Mouse (Mus musculus) C2C12 (cell line): ENCODE results near the gene Try10.
"Not testable (repeated sequence)": the region's sequence is repeated elsewhere in the genome, so short reads cannot be mapped to it uniquely, and the experiment has no call there.

Experiments used
- CTCF ChIP-seq: IDR thresholded peaks from one replicate; pipeline ENCODE4 v1.5.1; 2011; ENCODE audit not compliant: control insufficient read depth, insufficient read depth, insufficient read length
- MAX ChIP-seq: IDR thresholded peaks from one replicate; pipeline ENCODE4 v1.6.1; 2011; ENCODE audit warnings: mild to moderate bottlenecking, control low read depth
- MYOD1 ChIP-seq: IDR thresholded peaks from one replicate; pipeline ENCODE4 v1.6.1; 2011; ENCODE audit warnings: low read depth; ENCODE audit not compliant: control insufficient read depth, insufficient read length
- MYOG ChIP-seq: IDR thresholded peaks from one replicate; pipeline ENCODE4 v1.6.1; 2011; ENCODE audit not compliant: control insufficient read depth, insufficient read length; ENCODE audit errors: extremely low read depth

DNA sequence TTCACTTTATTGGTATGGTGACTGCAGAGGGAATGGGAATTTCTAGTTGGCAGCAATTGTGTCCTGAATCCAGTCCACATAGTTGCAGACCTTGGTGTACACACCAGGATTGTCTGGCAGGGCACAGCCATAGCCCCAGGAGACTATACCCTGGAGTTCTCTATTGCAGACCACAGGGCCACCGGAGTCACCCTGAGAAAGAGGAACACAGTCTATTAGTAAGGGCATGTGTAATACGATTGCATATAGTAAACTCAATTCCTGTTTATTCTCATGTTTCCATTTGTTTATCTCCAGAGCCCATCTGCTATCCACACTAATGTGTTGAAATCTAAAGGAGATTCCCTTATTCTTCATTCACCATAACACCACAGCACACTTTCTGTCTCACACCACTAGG lies 19.9 kb downstream of the Try10 start:
- TF ChIP-seq MAX, CTCF, MYOG, MYOD1: not testable (repeated sequence)
